Mouse (Mus musculus) megakaryocyte progenitor cell, adult 5-6 weeks (primary cell): ENCODE measurements around the gene Trak1. TPM values are rescaled to one million over a fixed set of nuclear protein-coding genes. Genes with fewer than 3 reads are reported as not detected.

ENCODE experiments used
- ATAC-seq: replicated peaks from 2 replicates; pipeline ENCODE4 v1.8.0; 2016; ENCODE audit warnings: mild to moderate bottlenecking, moderate TSS enrichment, inconsistent platforms; ENCODE audit not compliant: poor library complexity
- total RNA-seq, 2 experiments: library from RNA; stranded (forward) in 1 of 2; stranded (reverse) in 1 of 2; fragments of 157-497, 149-512 nt in 1 of 2; fragments of 200-1000 nt in 1 of 2; gene quantifications; 2 replicates each; pipeline versions ENCODE4 v1.2.3 to v1.2.4; 2015 to 2017

Trak1 gene
- total RNA-seq, 2 experiments from 2014 or later, result 24.0 to 30.2 TPM

DNA sequence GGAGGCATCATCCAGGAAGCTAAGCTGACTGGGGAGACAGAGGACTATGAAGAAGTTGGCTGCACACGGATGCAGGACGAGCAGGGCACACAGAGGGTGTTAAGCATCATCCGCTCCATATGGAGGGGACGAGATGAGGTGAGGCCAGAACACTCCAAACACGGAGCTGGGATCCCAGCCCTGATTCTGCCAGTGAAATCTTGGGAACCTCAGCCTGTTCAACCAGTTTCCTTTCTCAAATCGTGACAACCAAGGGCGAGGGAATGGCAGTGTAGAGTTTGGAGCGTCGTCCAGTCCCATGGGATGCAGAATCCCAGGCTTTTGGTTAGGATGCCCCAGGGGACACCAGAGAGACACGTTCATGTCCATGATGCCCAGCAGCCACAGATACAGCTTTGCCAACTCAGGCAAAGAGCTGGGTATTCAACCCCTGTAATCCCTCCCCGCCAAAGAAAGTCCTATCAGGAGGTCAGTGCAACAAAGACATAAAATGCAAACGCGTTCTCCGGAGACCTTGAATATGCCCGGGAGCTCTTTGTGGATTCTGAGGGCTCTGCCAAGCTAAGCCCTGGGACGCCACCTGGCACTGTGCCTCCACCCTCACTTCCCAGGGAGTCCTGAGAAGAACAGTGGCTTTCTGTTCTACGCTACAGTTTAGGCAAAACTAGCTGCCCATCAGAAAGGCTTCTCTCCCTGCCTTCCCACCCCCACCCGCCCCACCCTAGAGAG is 69.0 kb downstream of the Trak1 start:
- no peak for ATAC-seq

DNA sequence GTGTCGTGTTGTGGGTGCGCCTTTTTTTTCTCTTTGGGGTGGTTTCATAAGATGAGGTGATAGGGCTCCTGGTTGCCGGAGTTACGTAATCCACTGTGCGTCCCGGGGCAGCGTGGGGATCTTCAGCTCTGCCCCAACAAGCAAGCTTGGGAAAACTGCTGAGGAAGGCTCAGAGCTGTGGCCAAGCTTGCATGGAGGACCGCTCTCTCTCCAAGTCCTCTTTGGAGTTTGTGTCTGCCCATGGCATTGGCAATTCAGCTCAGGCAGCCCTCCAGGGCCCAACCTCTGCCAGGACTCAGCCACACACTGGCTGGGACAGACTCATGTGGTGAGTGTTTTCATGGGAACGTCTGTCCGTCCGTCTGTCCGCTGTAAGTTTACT is 69.6 kb downstream of the Trak1 start:
- no peak; the same call in 1 of the 2 replicates for ATAC-seq

GRCm38 (mm10) chr9:121369573-121369972 is 72.3 kb downstream of the Trak1 start:
- no peak for ATAC-seq

DNA sequence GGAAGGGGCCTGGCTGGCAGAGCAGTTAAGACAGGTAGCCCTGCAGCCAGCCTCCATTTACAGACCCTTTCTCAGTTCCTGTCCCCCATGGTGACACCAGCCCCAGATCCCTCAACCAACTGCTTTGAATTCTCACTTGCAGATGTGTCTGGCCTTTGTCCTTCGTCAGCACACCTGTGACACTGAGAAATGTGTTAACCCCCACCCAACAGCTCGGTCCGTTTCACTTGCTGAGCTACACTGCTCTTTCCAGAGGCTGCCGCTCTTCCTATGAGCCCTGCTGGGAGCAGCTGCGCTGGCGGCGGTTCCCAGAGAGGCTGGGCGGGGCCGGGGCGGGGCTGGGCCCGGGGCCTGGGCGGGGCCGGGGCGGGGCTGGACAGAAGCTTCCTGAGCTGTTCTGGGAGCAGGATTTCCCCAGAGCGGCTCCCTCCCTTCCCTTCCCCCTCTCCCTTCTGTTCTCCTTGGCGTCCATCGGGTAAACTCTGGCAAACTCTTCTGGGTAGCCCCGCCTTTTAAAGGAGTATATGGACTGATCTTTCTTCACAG is 74.1 kb downstream of the Trak1 start:
- ATAC-seq, result peak; percentile 54

DNA sequence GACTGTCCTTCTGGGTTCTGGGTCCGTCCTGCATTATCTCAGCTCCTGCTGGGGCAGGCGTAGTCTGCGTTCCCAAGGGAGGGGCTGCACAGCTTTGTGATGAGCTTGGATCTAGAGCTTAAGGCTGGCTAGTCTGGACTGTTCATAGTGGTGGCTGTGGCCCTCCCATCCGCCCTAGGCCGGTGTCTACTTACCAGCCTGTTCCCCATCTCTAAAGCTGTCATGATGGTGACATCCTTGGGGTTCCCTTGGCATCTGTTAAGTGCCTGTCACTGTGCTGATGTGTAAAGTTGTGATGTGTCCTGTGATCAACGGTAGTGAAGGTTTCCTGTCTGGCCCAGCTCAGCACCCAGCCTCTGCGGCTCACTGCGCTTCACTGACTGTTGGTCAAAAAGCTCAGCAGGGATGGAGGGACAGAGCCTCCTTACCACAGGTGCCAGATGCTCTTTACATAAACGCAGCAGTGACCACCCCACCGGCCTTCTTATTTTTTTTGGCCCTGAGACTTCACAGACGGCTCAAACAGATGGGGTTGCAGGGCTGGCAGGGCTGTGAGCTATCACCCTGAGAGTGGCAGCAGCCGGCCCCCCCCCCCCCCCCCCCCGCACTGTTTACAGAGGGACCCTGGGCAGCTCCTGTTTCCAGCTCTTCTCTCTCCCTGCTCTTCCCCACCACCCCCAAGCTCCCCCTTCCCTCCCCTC is 74.8 kb downstream of the Trak1 start:
- peak; percentile 11; the same call in 1 of the 2 replicates for ATAC-seq

DNA sequence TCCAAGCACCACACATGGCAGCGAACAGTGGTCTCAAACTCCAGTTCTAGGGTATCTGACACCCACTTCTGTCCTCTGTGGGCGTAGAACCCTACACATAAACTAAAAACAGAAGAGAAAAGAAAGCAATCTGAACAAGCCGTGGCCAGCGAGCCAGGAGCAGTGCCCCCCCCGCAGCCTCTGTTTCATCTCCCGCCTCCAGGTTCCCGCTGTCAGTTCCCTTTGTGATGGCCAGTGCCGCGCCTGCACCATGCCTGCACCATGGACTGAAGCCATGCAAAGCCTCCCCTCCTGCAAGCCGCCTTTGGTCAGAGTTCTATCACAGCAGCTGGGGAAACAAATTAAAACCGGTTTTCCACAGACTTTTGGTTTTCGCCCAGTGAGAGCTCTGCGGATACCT is 75.8 kb downstream of the Trak1 start:
- no peak for ATAC-seq

DNA sequence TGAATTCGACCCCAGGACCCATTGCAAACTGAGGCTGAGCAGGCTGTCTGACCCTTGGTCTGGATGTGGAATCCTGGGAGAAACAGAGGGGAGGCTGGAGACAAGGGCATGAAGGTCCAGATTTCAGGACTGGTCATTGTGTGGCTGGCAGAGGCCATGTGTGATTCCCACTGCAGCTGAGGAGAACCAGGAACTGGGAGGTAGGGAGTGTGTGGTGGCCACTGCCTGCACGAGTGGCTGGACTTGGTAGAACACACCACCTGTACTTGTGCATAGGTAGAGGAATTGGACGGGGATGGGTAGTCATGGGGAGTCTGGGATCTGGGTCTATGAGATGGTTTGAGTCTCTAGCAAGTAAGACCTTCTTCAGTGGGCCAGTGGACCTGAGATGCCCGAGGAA is 76.2 kb downstream of the Trak1 start:
- ATAC-seq, result no peak

DNA sequence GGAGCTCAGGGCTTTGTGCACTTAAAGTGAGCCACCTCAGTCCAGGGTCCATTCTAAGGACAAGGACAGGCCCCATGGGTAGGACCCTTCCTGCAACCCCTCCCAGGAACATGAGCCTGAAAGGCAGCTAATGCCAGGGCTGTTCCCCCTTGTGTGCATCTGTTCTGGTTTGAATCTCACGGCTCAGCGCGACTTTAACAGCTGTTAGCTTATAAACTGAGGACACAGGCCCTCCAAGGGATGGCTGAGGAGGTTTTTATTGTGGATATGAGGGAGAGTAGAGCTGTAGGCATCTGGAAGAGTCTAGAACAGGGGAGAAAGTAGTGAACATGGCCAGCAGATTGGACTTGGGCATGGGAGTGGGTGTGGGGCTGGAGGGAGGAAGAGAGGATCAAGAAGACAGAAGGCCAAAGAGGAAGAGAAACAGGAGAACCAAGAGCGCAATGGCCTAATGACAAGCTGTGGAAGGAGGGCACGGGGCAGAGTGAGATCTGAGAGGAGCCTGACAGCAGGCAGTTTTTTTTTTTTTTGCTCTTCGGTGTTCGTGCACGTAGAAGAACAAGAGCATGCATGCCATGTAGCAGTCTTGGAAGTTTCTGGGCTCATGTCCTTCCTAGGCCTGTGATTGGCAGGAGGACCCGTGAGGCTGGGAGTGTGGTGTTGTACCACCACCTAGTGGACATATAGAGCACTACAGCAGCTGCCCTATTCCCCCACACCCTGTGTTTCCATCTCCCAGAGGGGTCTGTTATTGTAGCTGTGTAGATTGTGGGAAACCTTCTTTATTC is 77.0 kb downstream of the Trak1 start:
- peak; percentile 83 for ATAC-seq

DNA sequence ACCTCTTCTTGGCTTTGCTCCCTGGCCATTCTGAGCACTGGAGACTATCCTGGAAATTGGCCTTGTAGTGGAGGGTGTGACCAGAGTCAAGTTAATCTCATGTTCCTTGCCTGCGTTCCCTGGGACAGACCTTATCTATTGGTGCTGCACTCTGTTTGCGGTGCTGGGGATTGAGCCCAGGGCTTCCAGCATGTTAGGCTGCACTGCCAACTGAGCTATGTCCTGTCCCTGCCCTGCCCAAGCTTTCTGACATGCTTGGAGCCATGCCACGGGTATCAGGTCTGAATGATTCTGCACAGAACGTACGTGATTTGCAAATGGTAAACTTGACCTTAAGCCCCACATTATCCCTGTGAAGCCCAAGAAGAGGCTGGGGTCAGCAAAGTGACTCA is 77.6 kb downstream of the Trak1 start:
- no peak for ATAC-seq

DNA sequence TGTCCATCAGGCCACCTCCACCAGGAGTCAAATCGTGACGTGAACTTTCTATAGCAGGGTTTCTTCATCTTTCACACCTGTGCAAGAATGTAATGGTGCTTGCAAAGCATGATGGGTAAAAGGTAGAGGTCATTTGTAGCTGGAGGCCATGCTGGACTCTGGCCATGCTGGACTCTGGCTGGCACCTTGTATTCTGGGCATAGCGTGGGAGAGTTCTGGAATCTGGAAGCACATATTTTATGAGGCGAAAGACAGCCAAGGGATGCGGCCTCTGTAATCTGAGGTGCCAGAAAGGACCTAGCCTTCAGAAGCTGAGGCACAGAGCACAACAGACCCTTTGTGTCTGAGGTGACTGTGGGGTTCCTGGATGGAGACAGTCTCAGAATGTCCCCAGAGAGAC is 78.8 kb downstream of the Trak1 start:
- no peak for ATAC-seq

DNA sequence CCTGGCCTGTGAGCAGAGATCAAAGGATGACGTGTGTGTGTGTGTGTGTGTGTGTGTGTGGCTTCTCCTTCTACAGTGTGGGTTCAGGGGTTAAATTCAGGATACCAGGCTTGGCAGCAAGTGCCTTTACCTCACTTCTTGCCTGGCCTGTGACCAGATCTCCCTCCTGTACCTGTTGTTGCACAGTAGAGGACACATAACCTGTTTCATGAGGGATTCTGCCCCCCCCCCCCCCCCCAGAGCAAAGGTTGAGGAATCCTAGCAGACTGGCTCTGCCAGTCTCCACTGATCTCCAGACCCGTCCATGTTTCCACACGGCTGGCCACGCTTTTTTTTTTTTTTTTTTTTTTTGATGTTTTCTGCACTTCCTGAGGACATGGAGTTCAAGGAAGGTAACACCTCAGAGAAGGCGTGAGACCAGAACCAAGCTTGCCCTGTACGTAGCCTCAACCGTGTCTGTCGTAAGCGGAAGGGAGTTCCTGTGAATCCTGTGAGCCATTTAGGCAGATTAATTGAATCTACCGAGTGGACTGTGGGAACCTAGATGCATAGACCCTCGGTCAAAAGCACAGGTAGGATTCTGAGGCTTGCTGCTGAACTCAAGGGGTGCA is 83.1 kb downstream of the Trak1 start:
- ATAC-seq, result no peak

DNA sequence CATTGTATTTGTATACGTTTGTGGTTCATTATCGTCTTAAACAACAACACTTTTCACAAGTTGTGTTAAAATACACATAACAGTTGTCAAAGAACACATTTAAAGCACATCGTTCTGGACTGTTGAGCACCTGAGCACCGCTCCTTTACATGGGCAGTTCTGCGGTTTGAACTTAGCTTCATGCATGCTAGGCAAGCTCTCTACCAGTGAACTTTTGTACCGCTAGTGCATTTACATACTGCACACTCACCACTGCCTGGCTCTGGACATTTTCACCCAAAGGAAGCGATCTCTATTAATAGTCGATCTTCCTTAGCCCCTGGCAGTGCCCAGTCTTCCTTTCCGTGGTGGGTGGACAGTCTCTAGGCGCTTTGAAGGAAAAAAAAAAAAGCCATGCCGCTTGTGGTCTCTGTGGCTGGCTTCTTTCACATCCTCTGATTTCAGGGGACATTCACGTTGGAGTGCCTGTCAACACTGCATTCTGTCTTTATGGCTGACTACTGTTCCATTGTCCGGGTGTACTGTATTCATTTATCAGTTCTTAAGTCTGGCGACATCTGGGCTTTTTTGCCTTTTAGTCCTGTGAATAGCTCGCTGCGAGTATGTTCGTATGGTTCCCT is 84.5 kb downstream of the Trak1 start:
- peak; percentile 30 for ATAC-seq

- peak; percentile 72 for ATAC-seq
These were observed 85.3 kb downstream of the Trak1 start for GRCm38 (mm10) chr9:121382568-121382967.

DNA sequence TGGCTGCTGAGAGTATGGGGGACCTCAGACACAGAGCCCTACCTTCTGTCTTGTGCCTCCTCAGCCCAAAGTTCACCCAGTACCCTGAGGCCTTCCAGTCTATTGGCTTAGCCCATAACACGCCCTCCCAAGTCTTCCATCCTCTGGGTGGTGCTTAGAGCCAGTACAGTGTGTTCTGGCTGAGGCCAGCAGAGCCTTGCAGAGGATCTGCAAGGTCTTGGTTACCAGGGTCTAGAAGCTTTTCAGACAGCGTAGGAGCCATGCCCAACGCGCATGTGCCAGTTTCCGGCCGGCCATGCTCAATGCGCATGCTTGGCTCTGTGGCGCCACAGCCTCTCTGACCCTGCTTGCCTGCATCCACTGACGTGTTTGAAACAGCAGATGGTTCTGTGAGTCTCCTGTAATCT is 85.9 kb downstream of the Trak1 start:
- no peak for ATAC-seq

DNA sequence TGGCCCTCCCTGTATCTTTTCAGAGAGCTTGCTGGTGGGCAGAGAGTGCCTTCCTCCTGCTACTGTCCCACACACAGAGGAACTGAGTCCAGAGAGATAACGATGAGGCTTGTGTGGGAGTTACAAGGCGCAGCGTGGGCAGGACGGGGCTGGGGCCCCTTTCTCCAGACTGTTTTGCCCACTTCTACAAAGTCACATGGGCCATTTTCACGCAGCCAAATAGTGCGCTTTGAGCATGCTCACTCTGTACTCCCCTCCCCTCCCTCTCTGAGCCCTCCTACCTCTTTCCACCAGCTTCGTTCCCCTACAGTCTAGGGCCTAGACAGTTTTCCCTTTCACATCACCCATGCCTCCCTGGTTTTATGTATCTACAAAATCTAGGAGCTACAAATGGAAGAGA is 87.3 kb downstream of the Trak1 start:
- no peak for ATAC-seq

DNA sequence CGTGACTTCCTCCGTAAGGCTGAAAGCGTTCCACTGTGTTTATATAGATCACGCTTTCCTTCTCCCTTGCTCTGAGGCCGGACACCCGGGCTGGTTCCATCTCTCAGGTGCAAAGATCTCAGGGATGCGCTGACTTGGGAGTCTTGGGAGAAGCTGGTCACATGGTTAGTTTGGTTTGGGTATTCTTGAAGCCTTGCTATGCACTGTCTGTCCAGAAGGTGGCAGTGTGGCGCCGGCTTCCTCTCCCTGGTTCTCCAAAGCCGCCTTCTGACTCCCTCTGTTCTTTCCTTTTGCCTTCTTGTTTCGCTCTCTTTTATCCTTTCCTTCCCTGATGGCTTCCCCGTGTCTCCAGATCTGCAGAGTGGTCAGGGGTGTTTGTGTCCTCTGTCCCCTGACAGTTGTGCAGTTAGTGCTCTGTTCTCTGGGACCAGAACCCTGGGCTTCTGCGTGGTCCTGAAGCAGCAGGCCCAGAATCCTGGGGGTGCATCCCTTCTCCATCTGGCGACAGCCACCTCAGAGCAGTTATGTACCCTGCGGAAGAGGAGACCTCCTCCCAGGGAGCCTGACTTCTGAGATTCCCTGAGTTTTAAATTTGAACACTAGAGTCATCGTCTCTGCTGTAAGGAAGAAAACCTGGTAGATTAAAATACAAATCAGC is 87.9 kb downstream of the Trak1 start:
- ATAC-seq, result peak; percentile 76

DNA sequence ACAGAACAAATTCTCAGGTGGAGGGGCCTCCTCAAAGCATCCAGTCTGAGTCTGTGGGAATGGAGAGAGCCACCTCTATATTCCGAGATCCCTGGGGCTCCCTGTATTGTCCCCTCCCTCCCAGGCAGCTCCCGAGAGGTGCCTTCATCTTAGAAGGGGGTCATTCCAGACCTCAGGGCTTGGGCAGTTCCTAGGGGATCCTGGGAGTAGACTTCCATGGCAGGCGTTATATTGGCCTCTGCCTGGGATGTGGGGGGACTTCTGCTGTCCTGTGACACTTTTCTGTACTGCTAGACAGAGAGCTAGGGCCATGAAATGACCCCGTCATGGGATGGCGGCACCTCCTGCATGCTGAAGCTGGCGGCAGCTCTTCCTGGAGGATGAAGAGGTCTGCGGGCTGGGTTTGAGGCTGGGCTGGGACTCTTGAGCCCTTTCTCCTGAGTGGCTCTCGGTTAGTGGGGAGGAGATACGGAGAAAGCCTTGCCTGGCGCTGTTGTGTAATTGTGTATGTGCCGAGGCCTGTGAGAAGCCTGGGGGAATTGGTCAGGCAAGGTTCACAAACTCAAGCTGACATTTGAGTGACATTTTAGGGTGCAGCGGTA is 88.5 kb downstream of the Trak1 start:
- ATAC-seq, result no peak

GRCm38 (mm10) chr9:121387539-121388272 is 90.4 kb downstream of the Trak1 start:
- ATAC-seq, result no peak
